Mouse (Mus musculus): ENCODE results near the gene Nxn. TPM values are rescaled to one million over a fixed set of nuclear protein-coding genes. Genes with fewer than 3 reads are reported as not detected.

The Nxn gene
- polyA plus RNA-seq, 1 experiment from 2014 or later = 23.2 TPM

- 0 out of 2 replicates have a peak overlapping the region, but pooled peaks have one; percentile 14 for H3K9ac ChIP-seq
- 64% methylated on average over 5 of the region's 5 CpGs for WGBS
- 0 out of 2 replicates have a peak, but pooled peaks cover 3% of the 10 kb centered on the region for H3K9me3 ChIP-seq
- H3K4me2 ChIP-seq = no peak overlapping the region
- no peak overlapping the region for H3K27ac ChIP-seq (replicated peaks)
- H3K4me3 ChIP-seq = no peak overlapping the region
- peaks cover 55% of the 10 kb centered on the region for H3K4me1 ChIP-seq
- H3K27me3 ChIP-seq (replicated peaks) = no peaks in the 10 kb centered on the region
- no peak for ATAC-seq (ENCODE audit: extremely low read depth, insufficient number of reproducible peaks, low FRiP score, low TSS enrichment)
- no peaks in the 10 kb centered on the region; the same call in 1 of the 2 replicates for H3K36me3 ChIP-seq
Observed at GRCm38 (mm10) chr11:76315785-76316444, 83.0 kb downstream of the Nxn start.

- H3K9ac ChIP-seq = no peak overlapping the region
- no peaks in the 10 kb centered on the region for H3K9me3 ChIP-seq
- no peaks in the 10 kb centered on the region for H3K36me3 ChIP-seq
- no peaks in the 10 kb centered on the region for H3K27me3 ChIP-seq (replicated peaks)
- H3K27ac ChIP-seq (replicated peaks) = no peak overlapping the region
- H3K4me2 ChIP-seq = no peak overlapping the region
- peaks cover 58% of the 10 kb centered on the region for H3K4me1 ChIP-seq
- no peak overlapping the region for H3K4me3 ChIP-seq
- ATAC-seq (ENCODE audit: extremely low read depth, insufficient number of reproducible peaks, low FRiP score, low TSS enrichment) = no peak
- WGBS = 61% methylated on average over 4 of the region's 4 CpGs
Observed at GRCm38 (mm10) chr11:76314741-76315140, 84.2 kb downstream of the Nxn start.

- Histone ChIP-seq H3K9me3 (no peaks in the 10 kb centered on the region), H3K4me2 (no peak overlapping the region), H3K27me3 (replicated peaks) (no peaks in the 10 kb centered on the region), H3K36me3 (no peaks in the 10 kb centered on the region), H3K27ac (replicated peaks) (no peak overlapping the region), H3K4me3 (no peak overlapping the region), H3K4me1 (peaks cover 58% of the 10 kb centered on the region), H3K9ac (no peak overlapping the region)
- WGBS = 70% methylated on average over 6 of the region's 6 CpGs
- no peak for ATAC-seq (ENCODE audit: extremely low read depth, insufficient number of reproducible peaks, low FRiP score, low TSS enrichment)
Observed at GRCm38 (mm10) chr11:76314140-76314539, 84.8 kb downstream of the Nxn start.

- no peak for ATAC-seq (ENCODE audit: extremely low read depth, insufficient number of reproducible peaks, low FRiP score, low TSS enrichment)
- H3K4me3 ChIP-seq = no peak overlapping the region
- H3K9ac ChIP-seq = no peak overlapping the region
- no peak overlapping the region for H3K4me2 ChIP-seq
- H3K27ac ChIP-seq (replicated peaks) = 0 out of 2 replicates have a peak overlapping the region, but pooled peaks have one; percentile 17
- 53% methylated on average over 4 of the region's 4 CpGs for WGBS
- peaks cover 56% of the 10 kb centered on the region for H3K4me1 ChIP-seq
- H3K36me3 ChIP-seq = no peaks in the 10 kb centered on the region
- no peaks in the 10 kb centered on the region for H3K27me3 ChIP-seq (replicated peaks)
- no peaks in the 10 kb centered on the region for H3K9me3 ChIP-seq
Observed at GRCm38 (mm10) chr11:76312805-76313204, 86.1 kb downstream of the Nxn start.

GRCm38 (mm10) chr11:76311224-76312000, 87.5 kb downstream of the Nxn start:
- ATAC-seq (ENCODE audit: extremely low read depth, insufficient number of reproducible peaks, low FRiP score, low TSS enrichment) = no peak
- Histone ChIP-seq H3K9ac (0 out of 2 replicates have a peak overlapping the region, but pooled peaks have one; percentile 28), H3K4me3 (no peak overlapping the region), H3K4me1 (peaks cover 66% of the 10 kb centered on the region), H3K27ac (replicated peaks) (no peak overlapping the region), H3K27me3 (replicated peaks) (no peaks in the 10 kb centered on the region), H3K9me3 (no peaks in the 10 kb centered on the region), H3K4me2 (no peak overlapping the region), H3K36me3 (no peaks in the 10 kb centered on the region)
- WGBS = 74% methylated on average over 12 of the region's 12 CpGs

GRCm38 (mm10) chr11:76309868-76310267, 89.1 kb downstream of the Nxn start:
- ATAC-seq (ENCODE audit: extremely low read depth, insufficient number of reproducible peaks, low FRiP score, low TSS enrichment) = no peak
- Histone ChIP-seq H3K27me3 (replicated peaks) (no peaks in the 10 kb centered on the region), H3K27ac (replicated peaks) (no peak overlapping the region), H3K4me3 (no peak overlapping the region), H3K4me1 (peaks cover 74% of the 10 kb centered on the region), H3K4me2 (no peak overlapping the region), H3K9me3 (no peaks in the 10 kb centered on the region), H3K9ac (no peak overlapping the region), H3K36me3 (no peaks in the 10 kb centered on the region)
- 57% methylated on average over 5 of the region's 5 CpGs for WGBS

- Histone ChIP-seq H3K4me2 (no peak overlapping the region), H3K9me3 (no peaks in the 10 kb centered on the region), H3K27me3 (replicated peaks) (no peaks in the 10 kb centered on the region), H3K36me3 (no peaks in the 10 kb centered on the region), H3K9ac (no peak overlapping the region), H3K4me1 (peaks cover 71% of the 10 kb centered on the region), H3K4me3 (no peak overlapping the region), H3K27ac (replicated peaks) (no peak overlapping the region)
- no peak for ATAC-seq (ENCODE audit: extremely low read depth, insufficient number of reproducible peaks, low FRiP score, low TSS enrichment)
- 55% methylated on average over 6 of the region's 6 CpGs for WGBS
Observed at GRCm38 (mm10) chr11:76309072-76309471, 89.9 kb downstream of the Nxn start.

DNA sequence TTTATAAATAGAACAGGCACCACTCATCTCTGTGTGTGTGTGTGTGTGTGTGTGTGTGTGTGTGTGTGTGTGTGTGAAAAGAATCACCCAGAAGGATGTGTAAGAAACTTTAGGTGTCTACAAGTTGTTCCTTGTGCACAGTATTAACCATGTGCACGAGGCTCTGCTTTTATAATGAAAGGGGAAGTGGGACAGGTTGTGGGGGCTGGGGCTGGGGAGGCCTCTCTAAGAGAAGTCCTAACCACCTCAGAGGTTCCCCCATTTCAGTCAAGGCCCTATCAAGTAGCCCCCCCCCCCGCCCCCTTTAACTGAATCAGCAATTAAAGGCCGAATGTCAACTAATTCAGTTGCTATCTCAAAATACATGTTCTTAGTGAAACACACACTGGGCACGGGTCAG, 92.2 kb downstream of the Nxn start:
- Histone ChIP-seq H3K9ac (no peak overlapping the region), H3K4me1 (peaks cover 59% of the 10 kb centered on the region), H3K36me3 (no peaks in the 10 kb centered on the region), H3K27me3 (replicated peaks) (no peaks in the 10 kb centered on the region), H3K27ac (replicated peaks) (no peak overlapping the region), H3K9me3 (no peaks in the 10 kb centered on the region), H3K4me2 (no peak overlapping the region), H3K4me3 (no peak overlapping the region)
- no peak for ATAC-seq (ENCODE audit: extremely low read depth, insufficient number of reproducible peaks, low FRiP score, low TSS enrichment)
- WGBS = 61% methylated on average over 4 of the region's 4 CpGs

- 67% methylated on average over 4 of the region's 4 CpGs for WGBS
- no peaks in the 10 kb centered on the region for H3K36me3 ChIP-seq
- 0 out of 2 replicates have a peak overlapping the region, but pooled peaks have one; percentile 7 for H3K27ac ChIP-seq (replicated peaks)
- no peaks in the 10 kb centered on the region for H3K27me3 ChIP-seq (replicated peaks)
- peaks cover 49% of the 10 kb centered on the region for H3K4me1 ChIP-seq
- H3K4me3 ChIP-seq = no peak overlapping the region
- no peak overlapping the region for H3K4me2 ChIP-seq
- ATAC-seq (ENCODE audit: extremely low read depth, insufficient number of reproducible peaks, low FRiP score, low TSS enrichment) = no peak
- no peak overlapping the region for H3K9ac ChIP-seq
- H3K9me3 ChIP-seq = no peaks in the 10 kb centered on the region
Observed at GRCm38 (mm10) chr11:76305571-76305970, 93.4 kb downstream of the Nxn start.

- Histone ChIP-seq H3K4me3 (no peak overlapping the region), H3K27me3 (replicated peaks) (no peaks in the 10 kb centered on the region), H3K27ac (replicated peaks) (no peak overlapping the region), H3K36me3 (no peaks in the 10 kb centered on the region), H3K9me3 (no peaks in the 10 kb centered on the region), H3K4me2 (no peak overlapping the region), H3K4me1 (peaks cover 51% of the 10 kb centered on the region), H3K9ac (no peak overlapping the region)
- WGBS = 71% methylated on average over 10 of the region's 11 CpGs
- ATAC-seq (ENCODE audit: extremely low read depth, insufficient number of reproducible peaks, low FRiP score, low TSS enrichment) = no peak
Observed at GRCm38 (mm10) chr11:76303368-76303767, 95.6 kb downstream of the Nxn start.

GRCm38 (mm10) chr11:76300862-76301261, 98.1 kb downstream of the Nxn start:
- Histone ChIP-seq H3K9ac (no peak overlapping the region), H3K4me1 (peaks cover 55% of the 10 kb centered on the region)
- WGBS = 81% methylated on average over 5 of the region's 5 CpGs

More at GRCm38 (mm10) chr11:76300862-76301261, 98.1 kb downstream of the Nxn start:
- no peak overlapping the region for H3K4me2 ChIP-seq
- H3K4me3 ChIP-seq = no peak overlapping the region
- ATAC-seq (ENCODE audit: extremely low read depth, insufficient number of reproducible peaks, low FRiP score, low TSS enrichment) = no peak
- H3K9me3 ChIP-seq = no peaks in the 10 kb centered on the region
- H3K36me3 ChIP-seq = no peaks in the 10 kb centered on the region
- H3K27me3 ChIP-seq (replicated peaks) = no peaks in the 10 kb centered on the region
- H3K27ac ChIP-seq (replicated peaks) = no peak overlapping the region

Data from heart, embryonic 13.5 days (tissue).